Mouse (Mus musculus): ENCODE results near the gene Ghrh. TPM values are rescaled to one million over a fixed set of nuclear protein-coding genes. Genes with fewer than 3 reads are reported as not detected.

The Ghrh gene
- total and polyA plus RNA-seq, 3 experiments: not detected

DNA sequence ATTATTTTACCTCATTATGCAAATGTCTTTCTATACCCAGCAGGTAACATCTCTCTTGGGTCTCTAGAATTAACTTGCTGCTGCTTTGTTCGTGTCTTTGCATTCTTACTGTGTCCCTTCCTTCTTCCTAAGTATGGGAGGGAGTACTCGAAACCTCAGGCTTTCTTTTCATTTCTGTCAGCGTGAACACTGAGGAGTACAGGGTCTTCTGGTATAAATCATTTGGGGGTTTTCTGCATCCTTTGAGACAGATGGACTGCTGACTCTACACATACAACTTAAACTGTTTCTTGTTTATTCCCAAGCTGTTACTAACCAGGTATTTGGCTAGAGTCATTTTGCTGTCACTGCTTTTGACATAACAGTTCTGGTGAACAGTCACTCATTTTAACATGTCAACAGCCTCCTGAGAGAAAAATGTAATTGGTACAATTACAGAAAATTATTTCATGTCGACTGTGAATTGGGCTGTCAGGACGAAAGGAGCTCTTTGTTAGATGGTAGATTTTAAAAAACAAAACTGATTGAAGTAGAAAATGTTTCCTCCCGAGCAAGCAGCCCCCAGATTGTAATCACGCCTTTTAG lies 51.1 kb downstream of the Ghrh start:
- Histone ChIP-seq H3K9ac (ENCODE audit: insufficient read depth, low read depth) (no peak overlapping the region), H3K4me2 (ENCODE audit: insufficient read depth, low read depth, poor library complexity, severe bottlenecking) (no peak overlapping the region), H3K36me3 (replicated peaks in 1 of 2; ENCODE audit: control insufficient read depth in 1 of 2, insufficient read depth in 1 of 2, low read length in 1 of 2) (peaks cover 80 to 97% of the 10 kb centered on the region in 2 experiments), H3K9me3 (replicated peaks; ENCODE audit: low read length) (no peaks in the 10 kb centered on the region), H3K4me1 (ENCODE audit: control insufficient read depth in 1 of 2, insufficient read depth in 2 of 2) (no peaks in the 10 kb centered on the region), H3K27ac (ENCODE audit: insufficient read depth, low read depth) (no peak overlapping the region), H3K79me2 (replicated peaks; ENCODE audit: control insufficient read depth, extremely low read depth, insufficient read depth, poor library complexity, severe bottlenecking) (peaks cover 6% of the 10 kb centered on the region; the same call in 1 of the 2 replicates), H3K4me3 (replicated peaks in 1 of 3; ENCODE audit: low read depth in 2 of 3, low read length in 2 of 3, poor library complexity in 1 of 3) (no peak overlapping the region), H3K27me3 (replicated peaks) (no peaks in the 10 kb centered on the region)
- in situ Hi-C loops (cut with MboI; ENCODE audit: low pct_ligation_motif_present, low pct_unique_long_range_greater_than_20kb, low sequenced_read_pairs): no loop called here
- DNase-seq (ENCODE audit: extremely low read depth): no peak
- no peak for TF ChIP-seq ZKSCAN1 (IDR thresholded peaks at IDR 0.05; ENCODE audit: borderline replicate concordance, low read depth, low read length)
- TF ChIP-seq TCF12 (IDR thresholded peaks at IDR 0.05; ENCODE audit: low read depth, low read length): no peak
- dilution Hi-C loops (cut with MboI; ENCODE audit: extremely low pct_ligation_motif_present, extremely low pct_unique_long_range_greater_than_20kb, low sequenced_read_pairs): no loop called here

DNA sequence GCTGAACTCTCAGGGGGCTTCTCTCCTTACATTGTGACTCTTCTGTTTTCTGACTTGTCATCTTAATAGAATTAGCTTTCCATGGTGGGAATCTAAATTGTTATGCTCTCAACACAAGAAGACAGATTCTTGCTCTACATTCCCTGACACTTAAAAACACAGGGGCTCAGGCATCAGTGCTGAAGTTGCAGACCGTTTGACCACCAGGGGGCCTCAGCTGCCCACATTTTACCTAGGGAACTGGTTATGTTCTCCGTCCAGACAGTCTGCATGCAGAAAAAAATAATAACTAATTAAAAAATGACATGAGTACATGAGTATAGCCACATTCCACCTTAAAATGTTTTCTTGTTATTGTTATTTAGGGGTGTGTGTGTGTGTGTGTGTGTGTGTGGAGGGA lies 55.2 kb downstream of the Ghrh start:
- Histone ChIP-seq H3K27me3 (replicated peaks) (no peaks in the 10 kb centered on the region), H3K4me1 (ENCODE audit: control insufficient read depth in 1 of 2, insufficient read depth in 2 of 2) (peaks cover 0 to 10% of the 10 kb centered on the region in 2 experiments; a peak in 2 of 4 replicates), H3K4me3 (replicated peaks in 1 of 3; ENCODE audit: low read depth in 2 of 3, low read length in 2 of 3, poor library complexity in 1 of 3) (no peak overlapping the region), H3K27ac (ENCODE audit: insufficient read depth, low read depth) (no peak overlapping the region), H3K79me2 (replicated peaks; ENCODE audit: control insufficient read depth, extremely low read depth, insufficient read depth, poor library complexity, severe bottlenecking) (peaks cover 20% of the 10 kb centered on the region), H3K36me3 (replicated peaks in 1 of 2; ENCODE audit: control insufficient read depth in 1 of 2, insufficient read depth in 1 of 2, low read length in 1 of 2) (peaks cover 77 to 100% of the 10 kb centered on the region in 2 experiments), H3K4me2 (ENCODE audit: insufficient read depth, low read depth, poor library complexity, severe bottlenecking) (no peak overlapping the region), H3K9me3 (replicated peaks; ENCODE audit: low read length) (no peaks in the 10 kb centered on the region), H3K9ac (ENCODE audit: insufficient read depth, low read depth) (no peak overlapping the region)
- peak; percentile 61 to 73 for TF ChIP-seq CTCF (conservative IDR thresholded peaks at IDR 0.05 in 1 of 2, IDR thresholded peaks at IDR 0.05 in 1 of 2; ENCODE audit: low read depth in 2 of 2, low read length in 2 of 2)
- TF ChIP-seq SMC3 (IDR thresholded peaks at IDR 0.05; ENCODE audit: low read depth, low read length): peak; percentile 53; the same call in 1 of the 2 replicates
- peak; percentile 38 for TF ChIP-seq RAD21 (IDR thresholded peaks at IDR 0.05; ENCODE audit: low read depth, low read length)
- TF ChIP-seq MAZ (IDR thresholded peaks at IDR 0.05; ENCODE audit: low read depth, low read length): no peak
- TF ChIP-seq NRF1 (IDR thresholded peaks at IDR 0.05; ENCODE audit: low read depth, low read length): no peak
- dilution Hi-C loops (cut with MboI; ENCODE audit: extremely low pct_ligation_motif_present, extremely low pct_unique_long_range_greater_than_20kb, low sequenced_read_pairs) (no loop called here), in situ Hi-C loops (cut with MboI; ENCODE audit: low pct_ligation_motif_present, low pct_unique_long_range_greater_than_20kb, low sequenced_read_pairs) (no loop called here)
- DNase-seq (ENCODE audit: extremely low read depth): peak; percentile 60

DNA sequence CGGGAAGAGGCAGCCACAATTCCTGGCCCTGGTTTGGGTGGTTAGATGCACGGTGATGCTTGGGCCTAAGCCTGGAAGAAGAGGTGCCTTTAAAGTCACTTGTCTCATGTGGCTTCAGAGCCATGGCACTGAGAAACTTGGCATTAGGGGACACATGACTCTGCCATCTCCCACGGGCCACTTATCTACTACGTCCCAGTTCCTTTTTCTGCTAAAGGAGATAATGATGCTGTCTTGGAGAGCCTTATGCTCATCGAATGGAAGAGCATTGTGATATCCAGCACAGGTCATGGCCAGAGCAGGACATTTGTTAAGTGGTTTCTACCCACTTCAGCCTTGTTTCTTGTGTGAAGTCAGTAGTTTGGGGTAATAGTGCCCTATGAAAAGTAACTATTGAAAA lies 58.3 kb downstream of the Ghrh start:
- Histone ChIP-seq H3K9me3 (replicated peaks; ENCODE audit: low read length) (no peaks in the 10 kb centered on the region), H3K27ac (ENCODE audit: insufficient read depth, low read depth) (no peak overlapping the region), H3K4me1 (ENCODE audit: control insufficient read depth in 1 of 2, insufficient read depth in 2 of 2) (peaks cover 0 to 15% of the 10 kb centered on the region in 2 experiments; a peak in 2 of 4 replicates), H3K9ac (ENCODE audit: insufficient read depth, low read depth) (no peak overlapping the region), H3K27me3 (replicated peaks) (no peaks in the 10 kb centered on the region), H3K79me2 (replicated peaks; ENCODE audit: control insufficient read depth, extremely low read depth, insufficient read depth, poor library complexity, severe bottlenecking) (peaks cover 38% of the 10 kb centered on the region), H3K4me3 (replicated peaks in 1 of 3; ENCODE audit: low read depth in 2 of 3, low read length in 2 of 3, poor library complexity in 1 of 3) (no peak overlapping the region), H3K36me3 (replicated peaks in 1 of 2; ENCODE audit: control insufficient read depth in 1 of 2, insufficient read depth in 1 of 2, low read length in 1 of 2) (peaks cover 77 to 96% of the 10 kb centered on the region in 2 experiments), H3K4me2 (ENCODE audit: insufficient read depth, low read depth, poor library complexity, severe bottlenecking) (no peak overlapping the region)
- TF ChIP-seq MAX (IDR thresholded peaks at IDR 0.05; ENCODE audit: low read length) (no peak), BHLHE40 (IDR thresholded peaks at IDR 0.05; ENCODE audit: low read depth, low read length) (no peak), TCF12 (IDR thresholded peaks at IDR 0.05; ENCODE audit: low read depth, low read length) (no peak), PAX5 (IDR thresholded peaks at IDR 0.05; ENCODE audit: low read length) (no peak), USF2 (conservative IDR thresholded peaks at IDR 0.05; ENCODE audit: low read depth, low read length) (no peak), CHD2 (IDR thresholded peaks at IDR 0.05; ENCODE audit: low read length) (no peak)
- DNase-seq (ENCODE audit: extremely low read depth): no peak
- dilution Hi-C loops (cut with MboI; ENCODE audit: extremely low pct_ligation_motif_present, extremely low pct_unique_long_range_greater_than_20kb, low sequenced_read_pairs): no loop called here
- in situ Hi-C loops (cut with MboI; ENCODE audit: low pct_ligation_motif_present, low pct_unique_long_range_greater_than_20kb, low sequenced_read_pairs): loop anchor here (10.0 kb wide), 1 partner anchor 164 kb away; no protein-coding TSS in a partner anchor

All from CH12.LX (cell line).